Mouse (Mus musculus) ovary, postnatal 10 days (tissue): ENCODE results near the gene Wfdc8.
"Not testable (repeated sequence)": the region's sequence is repeated elsewhere in the genome, so short reads cannot be mapped to it uniquely, and the experiment has no call there.

Experiments used
- DNase-seq: peaks from one replicate; pipeline ENCODE4 v3.0.0; 2022; ENCODE audit warnings: low spot score

Wfdc8 gene

GRCm38 (mm10) chr2:164613471-164613870, at the start of gene Wfdc8, which contains the start of gene Wfdc6b:
Gene Wfdc8 (minus strand): TSS chr2:164613626.
Gene Wfdc6b (plus strand): TSS chr2:164613522.
- peak; percentile 23 for DNase-seq

GRCm38 (mm10) chr2:164656483-164656882, 43.1 kb upstream of the Wfdc8 start, which contains the start of gene Wfdc9:
Gene Wfdc9 (minus strand): TSS chr2:164656583.
- no peak for DNase-seq

GRCm38 (mm10) chr2:164655858-164656257, 42.4 kb upstream of the Wfdc8 start, which contains the start of gene Wfdc10:
Gene Wfdc10 (plus strand): TSS chr2:164656046.
- DNase-seq = no peak

- DNase-seq = no peak
These were observed 28.7 kb upstream of the Wfdc8 start for GRCm38 (mm10) chr2:164641881-164642673.

GRCm38 (mm10) chr2:164641129-164641528, 27.7 kb upstream of the Wfdc8 start:
- no peak for DNase-seq

- DNase-seq = no peak
These were observed 25.3 kb upstream of the Wfdc8 start, which contains the start of gene Wfdc16 for GRCm38 (mm10) chr2:164638696-164639095. Gene Wfdc16 (minus strand): TSS chr2:164638796.

- DNase-seq = no peak
These were observed 21.8 kb upstream of the Wfdc8 start for GRCm38 (mm10) chr2:164635266-164635665.

- DNase-seq = no peak
These were observed 8.3 kb upstream of the Wfdc8 start for GRCm38 (mm10) chr2:164621775-164622174.

GRCm38 (mm10) chr2:164619050-164619449, 5.6 kb upstream of the Wfdc8 start:
- no peak for DNase-seq

- no peak for DNase-seq
These were observed 2.0 kb upstream of the Wfdc8 start for GRCm38 (mm10) chr2:164615386-164615785.

GRCm38 (mm10) chr2:164608781-164609180, 4.6 kb downstream of the Wfdc8 start:
- no peak for DNase-seq

- no peak for DNase-seq
These were observed 9.0 kb downstream of the Wfdc8 start for GRCm38 (mm10) chr2:164604411-164604810.

GRCm38 (mm10) chr2:164603482-164603881, 9.9 kb downstream of the Wfdc8 start:
- no peak for DNase-seq

GRCm38 (mm10) chr2:164600179-164600578, 13.2 kb downstream of the Wfdc8 start:
- DNase-seq = no peak

GRCm38 (mm10) chr2:164593494-164593893, 19.9 kb downstream of the Wfdc8 start, which contains the start of gene Eppin:
Gene Eppin (minus strand): TSS chr2:164593594.
- DNase-seq = no peak

- DNase-seq = no peak
These were observed 21.4 kb downstream of the Wfdc8 start for GRCm38 (mm10) chr2:164592014-164592413.

GRCm38 (mm10) chr2:164585025-164585725, 28.3 kb downstream of the Wfdc8 start, which contains the start of gene Wfdc6a:
Gene Wfdc6a (minus strand): TSS chr2:164585447.
- DNase-seq = not testable (repeated sequence)

GRCm38 (mm10) chr2:164573359-164573758, 40.1 kb downstream of the Wfdc8 start, which contains the start of gene Spint3:
Gene Spint3 (minus strand): TSS chr2:164573459.
- not testable (repeated sequence) for DNase-seq

GRCm38 (mm10) chr2:164567460-164567859, 46.0 kb downstream of the Wfdc8 start:
- DNase-seq = no peak

- DNase-seq = no peak
These were observed 46.4 kb downstream of the Wfdc8 start for GRCm38 (mm10) chr2:164566997-164567396.

GRCm38 (mm10) chr2:164564346-164564745, 49.1 kb downstream of the Wfdc8 start:
- no peak for DNase-seq

GRCm38 (mm10) chr2:164563339-164564038, 49.9 kb downstream of the Wfdc8 start:
- peak; percentile 29 for DNase-seq
